Mouse (Mus musculus) heart, adult 11 months (tissue): ENCODE results near the gene Ntn4.

Experiments
- DNase-seq: peaks from one replicate; pipeline ENCODE4 v3.0.0; 2022

The Ntn4 gene

DNA sequence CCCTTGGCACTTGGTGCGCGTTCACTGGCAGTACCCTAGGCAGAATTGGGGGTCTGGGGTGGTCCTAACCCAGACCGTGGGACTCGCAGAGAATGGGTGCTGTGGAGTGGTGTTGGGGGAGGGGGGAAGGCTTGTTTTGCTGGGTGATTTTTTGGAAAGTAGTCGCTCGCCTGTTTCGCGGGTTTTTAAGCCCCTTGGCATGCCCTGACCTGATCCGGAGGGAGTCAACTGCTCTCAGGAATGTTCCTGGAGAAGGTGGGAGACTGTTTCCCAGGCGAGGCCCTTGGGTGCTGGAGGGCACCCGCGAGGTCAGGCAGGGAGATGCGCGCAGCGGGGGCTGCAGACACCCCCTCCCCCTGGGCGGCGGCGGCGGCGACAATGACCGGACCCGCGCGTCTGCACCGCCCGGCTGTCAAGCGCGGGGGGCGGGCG is at the start of gene Ntn4:
Ntn4 (plus strand) TSS at position 161 of the 432 bp plus-strand sequence.
- no peak for DNase-seq

DNA sequence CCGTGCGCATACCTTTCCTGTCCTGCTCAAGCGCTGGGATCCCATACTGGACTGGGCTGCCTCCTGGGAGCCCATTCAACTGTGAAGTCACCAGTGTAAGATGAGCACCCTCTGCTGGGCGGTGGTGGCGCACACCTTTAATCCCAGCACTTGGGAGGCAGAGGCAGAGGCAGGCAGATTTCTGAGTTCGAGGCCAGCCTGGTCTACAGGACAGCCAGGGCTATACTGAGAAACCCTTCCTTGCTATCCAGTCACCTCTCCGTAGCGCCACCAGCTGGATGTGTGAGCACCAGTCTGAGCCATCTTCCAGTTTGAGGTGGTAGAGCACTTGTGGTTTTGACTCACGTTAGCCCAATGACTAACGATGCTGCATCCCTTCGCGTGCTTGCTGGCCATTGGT is 48.0 kb upstream of the Ntn4 start:
- DNase-seq, result peak; percentile 88

DNA sequence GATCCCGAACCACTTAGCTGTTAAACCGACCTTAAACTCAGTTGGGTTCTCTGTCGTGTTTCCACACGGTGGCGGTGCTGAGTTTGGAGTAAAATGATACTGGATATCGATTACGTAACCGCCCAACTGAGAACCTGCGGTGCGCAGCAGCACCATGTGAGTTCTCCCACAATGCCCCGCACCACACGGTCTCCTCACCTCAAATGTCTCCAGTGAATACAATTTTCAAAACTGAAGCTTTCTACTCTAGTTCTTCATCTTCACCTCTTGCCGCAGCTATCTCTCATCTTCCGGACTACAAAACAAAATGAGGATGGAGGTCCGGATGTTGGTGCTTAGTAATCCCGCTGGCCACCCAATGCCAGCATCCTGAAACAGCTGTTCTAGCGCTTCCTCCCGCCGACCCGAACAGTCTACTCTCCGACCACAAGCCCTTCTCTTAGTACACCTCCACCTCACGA is 46.4 kb upstream of the Ntn4 start:
- peak; percentile 97 for DNase-seq

DNA sequence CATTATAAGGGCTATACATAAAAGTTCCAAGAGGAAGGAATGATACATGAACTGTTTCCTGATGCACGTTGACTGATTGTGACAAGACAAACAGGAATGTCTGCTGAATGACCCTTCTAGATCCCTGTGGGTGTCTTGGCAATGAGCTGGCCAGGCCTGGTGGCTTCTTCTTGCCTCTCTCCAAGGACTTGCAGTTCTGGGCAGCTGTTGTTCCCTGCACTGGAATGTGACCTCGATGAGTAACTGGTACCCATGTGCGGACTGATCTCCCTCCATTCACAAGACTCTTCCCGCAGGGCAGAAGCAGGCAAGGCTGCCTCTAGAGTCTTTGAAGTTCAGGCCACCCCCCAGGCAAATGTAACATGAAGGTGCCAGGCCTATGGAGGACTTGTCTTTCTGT is 44.6 kb upstream of the Ntn4 start:
- peak; percentile 85 for DNase-seq

GRCm38 (mm10) chr10:93596641-93597040 is 43.8 kb upstream of the Ntn4 start:
- peak; percentile 61 for DNase-seq

DNA sequence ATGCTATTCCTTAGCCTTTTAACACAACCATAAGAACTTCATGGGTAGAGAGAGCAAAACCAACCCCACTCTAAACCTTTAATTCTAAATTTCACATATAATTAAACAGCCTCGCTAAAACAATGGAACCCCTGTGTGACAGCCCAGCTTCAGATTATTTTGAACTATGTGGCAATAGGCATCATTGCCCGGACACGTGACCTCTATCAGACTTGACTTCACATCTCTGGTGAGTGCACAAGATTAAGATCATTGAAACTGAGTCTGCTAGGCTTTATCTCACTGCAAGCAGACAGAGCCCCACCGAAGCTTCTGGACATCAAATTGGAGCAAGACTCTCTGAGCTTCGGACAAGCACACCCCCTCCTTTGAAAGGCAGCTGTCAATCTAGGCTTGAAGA is 38.2 kb upstream of the Ntn4 start:
- DNase-seq, result peak; percentile 69

GRCm38 (mm10) chr10:93603256-93603655 is 37.2 kb upstream of the Ntn4 start:
- DNase-seq, result no peak

- DNase-seq, result peak; percentile 68
Measured at GRCm38 (mm10) chr10:93606326-93606725, 34.2 kb upstream of the Ntn4 start.

GRCm38 (mm10) chr10:93608051-93608450 is 32.4 kb upstream of the Ntn4 start:
- no peak for DNase-seq

GRCm38 (mm10) chr10:93609236-93609635 is 31.2 kb upstream of the Ntn4 start:
- peak; percentile 66 for DNase-seq

DNA sequence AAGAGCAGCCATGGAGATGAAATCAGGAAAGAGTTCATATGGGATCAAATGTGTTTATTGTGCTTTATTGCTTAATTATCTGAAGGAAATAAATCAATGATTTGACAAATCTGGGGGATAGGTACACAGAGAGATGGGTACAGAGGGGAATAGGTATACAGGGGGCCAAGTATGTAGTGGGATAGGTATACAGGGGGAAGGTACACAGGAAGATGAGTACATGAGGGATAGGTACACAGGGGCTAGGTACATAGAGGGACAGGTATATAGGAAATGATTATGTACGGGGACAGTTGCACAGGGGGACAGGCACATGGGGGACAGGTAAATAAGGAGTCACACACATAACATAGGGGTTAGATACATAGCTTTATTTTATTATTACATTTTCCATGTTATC is 29.6 kb upstream of the Ntn4 start:
- peak; percentile 2 for DNase-seq

DNA sequence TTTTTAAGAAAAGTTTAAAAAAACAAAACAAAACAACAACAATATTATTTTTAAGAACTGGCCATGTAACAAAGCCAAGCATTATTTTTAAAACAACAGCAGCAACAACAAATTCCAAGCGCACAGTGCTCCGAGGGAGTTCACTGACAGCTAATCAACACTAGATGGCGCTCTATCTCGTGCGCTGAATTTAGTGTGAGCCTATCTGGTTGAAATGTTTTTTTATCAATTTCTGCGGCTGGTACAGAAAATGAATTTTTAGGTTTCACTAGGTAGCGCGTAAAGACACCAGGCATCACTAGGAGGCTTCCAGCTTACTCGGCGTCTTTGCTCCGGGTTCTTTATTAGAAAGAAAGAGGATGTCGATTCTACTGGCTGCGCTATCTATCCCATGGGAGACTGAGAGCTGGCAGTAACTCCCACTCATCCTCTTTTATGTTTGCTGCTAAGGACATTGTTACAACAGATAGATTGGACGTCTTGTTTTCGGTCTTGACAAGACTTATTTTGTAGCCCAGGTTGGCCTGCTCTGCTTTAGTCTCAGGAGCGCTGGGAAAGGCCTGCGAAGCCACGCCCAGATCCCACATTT is 29.0 kb upstream of the Ntn4 start:
- peak; percentile 81 for DNase-seq

GRCm38 (mm10) chr10:93614850-93615249 is 25.6 kb upstream of the Ntn4 start:
- peak; percentile 9 for DNase-seq

DNA sequence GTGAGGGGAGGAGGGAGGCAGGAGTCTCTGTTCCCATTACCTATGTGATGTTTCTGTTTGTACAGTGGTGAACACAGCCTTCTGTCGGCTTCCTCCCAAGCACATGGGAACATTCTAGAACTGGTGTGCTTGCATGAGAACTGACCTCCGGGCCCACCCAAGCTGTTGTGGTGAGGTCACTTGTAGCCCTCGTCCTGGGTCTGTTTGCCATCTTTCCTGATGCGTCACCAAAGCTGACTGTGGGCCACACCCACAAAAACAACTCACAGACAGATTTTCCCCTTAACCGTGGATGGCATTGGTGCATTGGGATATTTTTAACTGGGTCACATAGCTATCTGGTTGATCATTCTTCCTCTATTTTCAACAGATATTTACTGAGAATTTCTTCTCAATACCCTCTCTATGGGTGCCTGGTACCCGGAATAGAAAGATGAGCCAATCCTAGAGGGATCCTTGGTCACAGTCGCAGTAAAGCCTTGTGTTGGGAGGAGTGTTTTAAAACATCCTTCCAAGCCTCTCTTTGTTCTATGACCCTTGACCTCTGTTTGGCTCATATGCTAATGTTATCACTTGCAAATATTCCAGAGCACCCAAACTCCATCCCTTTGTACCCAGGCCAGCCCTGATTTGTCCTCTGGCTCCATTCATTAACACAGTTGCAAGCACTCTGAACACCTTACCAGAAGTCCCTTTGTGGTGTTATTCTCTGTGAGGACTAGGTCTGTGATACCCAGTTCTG is 19.9 kb upstream of the Ntn4 start:
- DNase-seq, result peak; percentile 95

GRCm38 (mm10) chr10:93623725-93624124 is 16.8 kb upstream of the Ntn4 start:
- DNase-seq, result peak; percentile 70

GRCm38 (mm10) chr10:93624151-93624550 is 16.3 kb upstream of the Ntn4 start:
- DNase-seq, result peak; percentile 22

DNA sequence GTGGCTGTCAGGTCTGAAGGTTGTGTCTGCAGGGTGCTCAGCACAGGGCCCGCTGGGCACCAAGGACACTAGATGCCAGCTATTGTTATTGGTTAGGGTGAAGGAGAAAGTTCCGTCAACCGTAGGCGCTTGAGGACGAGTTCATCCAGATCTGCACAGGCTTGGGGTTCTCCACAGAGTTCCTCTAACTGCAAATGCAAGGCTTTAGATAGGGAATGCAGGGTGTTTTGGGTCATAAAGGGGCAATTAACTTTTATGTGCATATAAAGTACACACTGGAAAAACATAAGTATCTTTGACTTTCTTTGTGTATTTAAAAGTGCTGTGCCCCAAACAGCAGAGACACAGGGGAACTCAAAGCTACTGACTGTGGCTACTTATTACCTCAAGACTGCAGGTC is 10.2 kb upstream of the Ntn4 start:
- no peak for DNase-seq

DNA sequence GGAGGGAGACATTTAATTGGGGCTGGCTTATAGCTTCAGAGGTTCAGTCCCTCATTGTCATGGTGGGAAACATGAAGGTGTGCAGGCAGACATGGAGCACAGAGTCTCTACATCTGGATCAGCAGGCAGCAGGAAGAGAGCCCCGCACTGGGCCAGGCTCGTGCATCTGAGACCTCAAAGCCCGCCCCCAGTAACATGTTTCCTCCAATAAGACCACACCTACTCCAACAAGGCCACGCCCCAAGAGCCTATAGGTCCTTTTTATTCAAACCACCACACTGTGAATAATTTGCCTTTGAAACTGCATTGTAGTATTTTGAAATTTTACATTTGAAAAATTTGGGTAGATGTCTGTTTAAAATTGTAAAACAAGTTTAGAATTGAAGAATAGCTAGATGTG is 8.4 kb upstream of the Ntn4 start:
- DNase-seq, result no peak

GRCm38 (mm10) chr10:93633563-93633962 is 6.9 kb upstream of the Ntn4 start:
- no peak for DNase-seq

DNA sequence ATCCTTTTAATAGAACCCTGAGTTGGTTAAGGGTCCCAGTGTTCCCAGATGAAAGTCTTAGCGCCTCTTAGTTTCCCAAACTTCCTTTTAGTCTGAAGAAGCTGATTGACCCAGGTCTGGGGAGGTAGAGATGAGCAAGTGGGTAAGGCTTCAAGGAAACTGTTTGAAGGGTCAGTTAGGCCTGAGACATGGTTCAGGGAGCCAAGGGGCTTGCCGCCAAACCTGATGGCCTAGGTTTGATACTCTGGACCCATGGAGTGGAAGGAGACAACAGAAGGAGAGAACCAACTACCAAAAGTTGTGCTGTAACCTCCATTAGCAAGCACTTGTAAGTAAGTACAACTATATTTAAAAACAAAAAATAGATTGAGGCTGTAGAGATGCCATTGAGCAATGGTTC is 6.5 kb upstream of the Ntn4 start:
- no peak for DNase-seq

DNA sequence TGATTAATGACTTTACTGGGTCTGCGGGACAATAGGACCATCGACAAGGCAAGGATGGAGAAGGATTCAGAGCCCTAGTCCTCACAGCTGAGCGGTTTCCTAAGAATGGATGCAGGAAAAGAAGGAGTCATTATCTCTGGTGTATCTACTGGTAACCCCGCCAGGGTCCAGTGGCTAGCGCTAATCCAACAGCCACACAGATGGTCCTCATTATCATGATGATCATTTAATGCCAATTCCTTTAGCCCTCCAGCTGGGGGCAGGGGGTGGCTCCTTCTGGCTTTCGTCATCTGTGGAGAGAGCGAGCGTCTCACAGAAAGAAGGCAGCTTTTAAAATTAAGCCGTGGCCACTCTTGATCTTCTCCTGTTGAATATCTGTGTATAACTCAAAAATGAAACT is 4.5 kb upstream of the Ntn4 start:
- DNase-seq, result no peak

DNA sequence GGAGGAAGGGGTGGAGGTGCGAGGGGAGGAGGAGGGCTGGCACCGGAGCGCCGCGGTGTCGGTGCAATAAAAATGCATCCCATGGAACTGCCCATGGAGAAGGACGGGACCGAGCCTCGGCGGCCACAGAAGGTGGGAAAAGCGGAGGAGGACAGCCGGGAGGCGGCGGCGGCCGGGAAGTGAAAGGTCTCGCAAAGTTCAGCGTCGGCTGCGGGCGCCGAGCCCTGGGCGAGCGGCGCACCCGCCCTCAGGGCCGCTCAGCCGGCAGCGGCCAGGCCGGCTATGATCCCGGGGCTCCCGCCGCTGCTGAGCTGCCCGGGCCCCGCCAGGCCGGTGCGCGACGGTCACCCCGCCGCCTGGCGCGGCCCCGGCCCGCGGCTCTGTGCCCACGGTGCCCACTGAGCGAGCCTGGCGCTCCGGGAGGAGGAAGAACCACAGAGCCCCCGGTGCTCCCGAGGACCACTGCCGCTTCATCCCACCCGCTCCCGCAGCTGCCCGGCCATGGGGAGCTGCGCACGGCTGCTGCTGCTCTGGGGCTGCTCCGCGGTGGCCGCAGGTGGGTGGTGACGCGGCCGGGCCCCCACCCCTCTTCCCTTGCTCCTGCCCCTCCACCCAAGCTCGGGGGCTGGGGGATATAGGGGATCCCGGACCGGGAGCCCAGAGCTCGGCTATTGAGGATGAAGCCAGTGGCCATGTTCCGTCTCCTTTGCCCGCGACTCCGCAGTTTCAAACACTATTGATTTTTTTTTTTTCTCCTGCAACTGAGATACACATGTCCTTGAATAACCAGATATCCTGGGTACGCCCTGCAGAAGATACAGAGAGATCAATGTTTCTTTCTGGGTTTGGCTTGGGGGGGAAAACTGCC is 706 bp downstream of the Ntn4 start:
- DNase-seq, result peak; percentile 96
